Mouse (Mus musculus): ENCODE measurements around the gene Gadl1. TPM values are rescaled to one million over a fixed set of nuclear protein-coding genes. Genes with fewer than 3 reads are reported as not detected.

Gadl1 gene
- polyA plus RNA-seq, 1 experiment from 2014 or later: 0.22 TPM

DNA sequence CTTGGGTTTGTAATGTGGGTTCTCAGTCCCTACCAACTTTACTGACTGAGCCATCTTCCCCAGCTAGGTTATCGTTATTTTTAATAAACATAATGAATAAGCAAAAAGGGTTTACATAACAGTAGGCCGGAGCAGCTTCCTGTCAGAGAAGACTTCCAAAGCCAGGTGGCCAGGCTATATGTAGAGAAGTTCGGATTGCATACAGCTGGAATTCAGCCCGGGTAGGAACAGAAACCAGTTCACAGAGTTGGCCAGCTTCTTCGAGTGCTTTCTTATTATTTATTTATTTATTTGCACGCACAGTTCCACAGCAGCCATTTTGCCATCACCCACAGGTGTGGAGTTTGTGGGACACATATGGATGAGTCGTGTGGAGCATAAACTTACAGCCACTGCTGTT is 212.2 kb downstream of the Gadl1 start:
- H3K4me1 ChIP-seq (replicated peaks): peaks cover 3% of the 10 kb centered on the region; the same call in 1 of the 2 replicates
- H3K4me3 ChIP-seq: no peak overlapping the region
- no peak overlapping the region for H3K4me2 ChIP-seq
- H3K36me3 ChIP-seq: no peaks in the 10 kb centered on the region
- H3K9me3 ChIP-seq: no peaks in the 10 kb centered on the region
- H3K27me3 ChIP-seq: no peaks in the 10 kb centered on the region
- 88% methylated on average over 7 of the region's 7 CpGs for WGBS
- no peak for ATAC-seq (ENCODE audit: low FRiP score, low read depth)
- H3K9ac ChIP-seq: no peak overlapping the region
- H3K27ac ChIP-seq (replicated peaks): no peak overlapping the region

GRCm38 (mm10) chr9:116122544-116122943 is 213.3 kb downstream of the Gadl1 start:
- Histone ChIP-seq H3K27me3 (no peaks in the 10 kb centered on the region), H3K4me2 (no peak overlapping the region), H3K36me3 (no peaks in the 10 kb centered on the region), H3K9ac (no peak overlapping the region), H3K9me3 (no peaks in the 10 kb centered on the region), H3K4me1 (replicated peaks) (peaks cover 4% of the 10 kb centered on the region; the same call in 1 of the 2 replicates), H3K27ac (replicated peaks) (no peak overlapping the region), H3K4me3 (no peak overlapping the region)
- ATAC-seq (ENCODE audit: low FRiP score, low read depth): no peak
- 76% methylated on average over 6 of the region's 6 CpGs for WGBS

DNA sequence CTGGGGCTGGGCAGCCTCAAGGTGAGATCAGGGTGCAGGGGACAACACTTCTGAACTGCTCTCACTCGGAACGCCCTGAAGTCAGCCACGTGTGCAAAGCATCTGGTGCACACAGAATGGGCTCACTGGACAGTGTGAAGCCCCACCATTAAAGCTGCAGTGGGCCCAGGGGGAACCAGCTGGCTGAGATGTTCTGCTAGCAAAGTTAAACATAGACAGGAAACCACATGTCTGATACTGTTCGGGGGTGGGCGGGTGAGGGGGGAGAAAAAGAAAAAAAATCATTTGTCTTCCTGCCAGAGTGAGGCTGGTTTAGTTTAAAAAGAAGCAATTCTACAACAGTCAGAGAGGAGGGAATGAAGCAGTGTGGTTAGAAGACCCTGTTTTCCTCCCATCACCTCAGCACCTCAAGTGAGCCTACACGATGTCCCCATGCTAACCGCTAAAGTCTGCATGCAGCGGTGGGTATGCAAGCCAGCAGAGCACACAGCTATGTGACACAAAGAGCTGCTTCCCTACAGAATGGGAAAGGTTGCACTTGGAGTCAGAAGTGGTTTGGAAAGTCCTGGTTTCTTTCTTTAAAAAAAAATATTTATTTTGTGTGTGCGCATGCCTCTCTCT is 213.8 kb downstream of the Gadl1 start:
- 0 out of 2 replicates have a peak, but pooled peaks have one; percentile 11 for ATAC-seq (ENCODE audit: low FRiP score, low read depth)
- Histone ChIP-seq H3K4me2 (no peak overlapping the region), H3K27ac (replicated peaks) (no peak overlapping the region), H3K4me3 (no peak overlapping the region), H3K36me3 (no peaks in the 10 kb centered on the region), H3K27me3 (no peaks in the 10 kb centered on the region), H3K9me3 (no peaks in the 10 kb centered on the region), H3K9ac (no peak overlapping the region), H3K4me1 (replicated peaks) (peaks cover 4% of the 10 kb centered on the region; the same call in 1 of the 2 replicates)
- WGBS: 68% methylated on average over 9 of the region's 9 CpGs
